Mouse (Mus musculus): Measurements from ENCODE around the gene Lrrc8d. TPM values are rescaled to one million over a fixed set of nuclear protein-coding genes. Genes with fewer than 3 reads are reported as not detected.

The Lrrc8d gene
- total and polyA plus RNA-seq, 2 experiments from 2014 or later = 8.8 to 10.0 TPM

- H3K9me3 ChIP-seq (replicated peaks; ENCODE audit: control insufficient read depth, low read length) = 0 out of 2 replicates have a peak, but pooled peaks cover 2% of the 10 kb centered on the region
- WGBS = 97% methylated on average over 5 of the region's 5 CpGs
- H3K27me3 ChIP-seq (ENCODE audit: control insufficient read depth, insufficient read depth, low read length) = no peaks in the 10 kb centered on the region
- H3K9ac ChIP-seq (replicated peaks; ENCODE audit: low read depth, low read length) = no peak overlapping the region
- TF ChIP-seq EP300 (IDR thresholded peaks at IDR 0.05; ENCODE audit: low read depth) (no peak), CTCF (IDR thresholded peaks at IDR 0.05; ENCODE audit: low read depth) (no peak)
- no peak overlapping the region for H3K27ac ChIP-seq (ENCODE audit: low read depth)
- no peak overlapping the region for H3K4me2 ChIP-seq (ENCODE audit: low read depth, low read length)
- peaks cover 17% of the 10 kb centered on the region for H3K4me1 ChIP-seq (ENCODE audit: control insufficient read depth, insufficient read depth)
- no peak for DNase-seq (ENCODE audit: low spot score)
- H3K4me3 ChIP-seq (ENCODE audit: low read depth, low read length) = no peak overlapping the region
- no peak for ATAC-seq (ENCODE audit: insufficient read depth, low read depth)
- peaks cover 10% of the 10 kb centered on the region for H3K36me3 ChIP-seq (replicated peaks; ENCODE audit: control insufficient read depth, insufficient read depth, low read length)
These were observed 118.6 kb downstream of the Lrrc8d start for GRCm38 (mm10) chr5:105818411-105818810.

DNA sequence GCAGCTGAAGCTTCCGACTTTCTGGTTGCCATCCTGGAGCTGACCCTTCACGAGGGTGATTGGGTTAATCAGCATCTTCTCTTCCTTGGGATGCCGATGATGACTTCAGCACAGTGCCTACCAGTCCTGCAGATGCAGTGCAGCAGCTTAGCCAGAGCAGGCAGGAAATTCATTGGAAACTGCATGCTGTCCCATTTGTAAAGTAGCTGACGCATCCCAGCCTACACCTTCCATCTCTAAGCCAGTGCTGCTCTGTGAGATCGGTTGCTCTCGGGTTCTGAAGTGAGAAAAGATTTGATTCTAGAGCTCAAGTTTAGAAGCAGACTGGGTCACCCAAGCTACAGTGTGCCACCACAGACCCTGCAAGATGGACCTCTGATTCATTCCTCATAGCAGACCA is 121.6 kb downstream of the Lrrc8d start:
- ATAC-seq (ENCODE audit: insufficient read depth, low read depth) = no peak
- DNase-seq (ENCODE audit: low spot score) = no peak
- no peaks in the 10 kb centered on the region for H3K36me3 ChIP-seq (replicated peaks; ENCODE audit: control insufficient read depth, insufficient read depth, low read length)
- no peak overlapping the region for H3K4me3 ChIP-seq (ENCODE audit: low read depth, low read length)
- peaks cover 33% of the 10 kb centered on the region for H3K4me1 ChIP-seq (ENCODE audit: control insufficient read depth, insufficient read depth)
- no peak overlapping the region for H3K9ac ChIP-seq (replicated peaks; ENCODE audit: low read depth, low read length)
- no peak overlapping the region for H3K4me2 ChIP-seq (ENCODE audit: low read depth, low read length)
- no peaks in the 10 kb centered on the region for H3K9me3 ChIP-seq (replicated peaks; ENCODE audit: control insufficient read depth, low read length)
- 64% methylated on average over 6 of the region's 6 CpGs for WGBS
- H3K27me3 ChIP-seq (ENCODE audit: control insufficient read depth, insufficient read depth, low read length) = no peaks in the 10 kb centered on the region
- H3K27ac ChIP-seq (ENCODE audit: low read depth) = no peak overlapping the region
- TF ChIP-seq EP300 (IDR thresholded peaks at IDR 0.05; ENCODE audit: low read depth) (no peak), CTCF (IDR thresholded peaks at IDR 0.05; ENCODE audit: low read depth) (no peak)

- Histone ChIP-seq H3K27me3 (ENCODE audit: control insufficient read depth, insufficient read depth, low read length) (no peaks in the 10 kb centered on the region), H3K36me3 (replicated peaks; ENCODE audit: control insufficient read depth, insufficient read depth, low read length) (no peaks in the 10 kb centered on the region), H3K4me1 (ENCODE audit: control insufficient read depth, insufficient read depth) (peaks cover 19% of the 10 kb centered on the region), H3K9me3 (replicated peaks; ENCODE audit: control insufficient read depth, low read length) (no peaks in the 10 kb centered on the region), H3K27ac (ENCODE audit: low read depth) (no peak overlapping the region), H3K9ac (replicated peaks; ENCODE audit: low read depth, low read length) (no peak overlapping the region), H3K4me2 (ENCODE audit: low read depth, low read length) (no peak overlapping the region), H3K4me3 (ENCODE audit: low read depth, low read length) (no peak overlapping the region)
- DNase-seq (ENCODE audit: low spot score) (no peak), ATAC-seq (ENCODE audit: insufficient read depth, low read depth) (no peak)
- 81% methylated on average over 15 of the region's 15 CpGs for WGBS
- TF ChIP-seq EP300 (IDR thresholded peaks at IDR 0.05; ENCODE audit: low read depth) (no peak), CTCF (IDR thresholded peaks at IDR 0.05; ENCODE audit: low read depth) (no peak)
These were observed 123.0 kb downstream of the Lrrc8d start for GRCm38 (mm10) chr5:105822521-105823498.

DNA sequence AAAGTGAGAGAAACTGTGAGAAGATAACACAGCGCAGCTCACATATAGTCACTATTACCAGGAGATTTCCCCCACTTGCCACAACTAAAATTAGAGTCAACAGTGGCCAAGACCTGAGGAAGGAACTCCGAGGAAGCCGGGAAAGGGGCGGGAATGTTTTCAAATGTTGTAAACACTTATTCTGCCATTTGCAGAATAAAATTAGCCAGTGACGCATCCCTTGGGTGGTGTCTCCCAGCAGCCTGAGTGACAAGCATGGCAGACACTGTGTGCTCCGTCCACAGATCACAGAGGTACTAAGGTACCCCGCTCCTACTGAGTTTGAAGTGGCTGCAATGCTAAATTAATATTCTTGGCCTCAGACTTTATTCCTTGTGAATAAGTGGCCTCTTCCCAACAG is 124.5 kb downstream of the Lrrc8d start:
- 0 out of 2 replicates have a peak overlapping the region, but pooled peaks have one; percentile 14 for H3K27ac ChIP-seq (ENCODE audit: low read depth)
- H3K27me3 ChIP-seq (ENCODE audit: control insufficient read depth, insufficient read depth, low read length) = no peaks in the 10 kb centered on the region
- H3K4me1 ChIP-seq (ENCODE audit: control insufficient read depth, insufficient read depth) = peaks cover 16% of the 10 kb centered on the region
- ATAC-seq (ENCODE audit: insufficient read depth, low read depth) = peak; percentile 7; the same call in 1 of the 2 replicates
- no peaks in the 10 kb centered on the region for H3K36me3 ChIP-seq (replicated peaks; ENCODE audit: control insufficient read depth, insufficient read depth, low read length)
- no peaks in the 10 kb centered on the region for H3K9me3 ChIP-seq (replicated peaks; ENCODE audit: control insufficient read depth, low read length)
- WGBS = 40% methylated on average over 7 of the region's 7 CpGs
- DNase-seq (ENCODE audit: low spot score) = no peak
- H3K9ac ChIP-seq (replicated peaks; ENCODE audit: low read depth, low read length) = no peak overlapping the region
- no peak overlapping the region for H3K4me2 ChIP-seq (ENCODE audit: low read depth, low read length)
- TF ChIP-seq CTCF (IDR thresholded peaks at IDR 0.05; ENCODE audit: low read depth) = no peak
- no peak for TF ChIP-seq EP300 (IDR thresholded peaks at IDR 0.05; ENCODE audit: low read depth)
- no peak overlapping the region for H3K4me3 ChIP-seq (ENCODE audit: low read depth, low read length)

DNA sequence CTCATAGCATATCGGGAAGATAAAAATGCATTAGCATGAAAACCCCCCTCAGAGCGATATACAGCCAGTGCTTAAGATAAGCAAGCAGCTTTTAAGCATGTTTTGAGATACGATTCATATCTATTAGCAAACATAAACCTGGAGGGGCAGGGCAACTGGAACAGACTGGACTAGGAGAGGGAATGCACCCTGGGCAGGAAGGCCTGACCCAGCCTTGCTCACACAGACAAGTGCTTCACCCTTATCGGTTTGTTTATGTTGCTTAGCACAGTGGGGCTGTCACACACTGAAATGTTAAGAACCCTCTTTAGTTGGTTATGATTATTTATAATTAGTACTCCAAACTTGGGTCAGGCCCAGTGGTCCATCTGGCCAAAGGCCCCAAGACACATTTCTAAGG is 125.1 kb downstream of the Lrrc8d start:
- peaks cover 16% of the 10 kb centered on the region for H3K4me1 ChIP-seq (ENCODE audit: control insufficient read depth, insufficient read depth)
- no peaks in the 10 kb centered on the region for H3K27me3 ChIP-seq (ENCODE audit: control insufficient read depth, insufficient read depth, low read length)
- H3K4me3 ChIP-seq (ENCODE audit: low read depth, low read length) = no peak overlapping the region
- H3K9ac ChIP-seq (replicated peaks; ENCODE audit: low read depth, low read length) = no peak overlapping the region
- ATAC-seq (ENCODE audit: insufficient read depth, low read depth) = peak; percentile 63
- peak; percentile 40 for DNase-seq (ENCODE audit: low spot score)
- no peak overlapping the region for H3K4me2 ChIP-seq (ENCODE audit: low read depth, low read length)
- no peaks in the 10 kb centered on the region for H3K9me3 ChIP-seq (replicated peaks; ENCODE audit: control insufficient read depth, low read length)
- H3K27ac ChIP-seq (ENCODE audit: low read depth) = 0 out of 2 replicates have a peak overlapping the region, but pooled peaks have one; percentile 14
- no peaks in the 10 kb centered on the region for H3K36me3 ChIP-seq (replicated peaks; ENCODE audit: control insufficient read depth, insufficient read depth, low read length)
- TF ChIP-seq CTCF (IDR thresholded peaks at IDR 0.05; ENCODE audit: low read depth) (no peak), EP300 (IDR thresholded peaks at IDR 0.05; ENCODE audit: low read depth) (no peak)
- 28% methylated on average over 4 of the region's 4 CpGs for WGBS

Measured in heart, postnatal 0 days (tissue).